In the genomic region with DNA sequence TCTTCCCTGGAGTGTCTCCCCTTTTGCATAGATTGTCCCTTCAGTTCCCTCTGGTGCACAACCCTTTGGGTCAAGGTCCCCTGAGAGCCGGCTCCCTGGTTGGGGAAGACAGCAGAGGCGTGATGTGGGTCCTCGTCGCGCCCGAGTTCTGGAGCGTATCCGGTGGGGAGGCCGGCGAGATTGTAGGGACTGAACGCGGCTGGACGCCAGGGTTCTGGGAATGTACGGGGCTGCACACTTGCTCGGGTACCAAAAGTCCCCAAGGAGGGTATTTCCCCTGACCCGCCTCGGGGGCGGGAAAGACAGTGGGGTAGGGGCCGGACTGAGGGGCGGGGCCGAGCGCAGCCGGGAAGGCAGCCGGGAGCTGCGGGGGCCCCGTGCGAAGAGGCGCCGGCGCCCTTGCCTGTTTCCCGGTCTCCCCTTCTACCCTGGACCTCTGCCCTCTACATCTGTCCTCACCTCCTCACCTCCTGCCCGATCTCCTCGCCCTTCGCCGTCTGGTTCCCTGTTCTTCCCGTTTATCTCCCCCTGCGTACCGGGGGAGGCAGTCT, we compare ENCODE assay signal across 8 mouse cellular contexts. TPM values are rescaled to one million over a fixed set of nuclear protein-coding genes. Genes with fewer than 3 reads are reported as not detected.
A peak's percentile ranks its signal among the peaks of the same experiment; 100 is the strongest.
DNase-seq lines count a peak whose midpoint lies in the region; ATAC-seq and TF ChIP-seq lines count a peak whose summit lies in the region.

No protein-coding gene starts in this region.

- WGBS in neural tube, embryonic 11.5 days = 0% methylated on average over 30 of the region's 38 CpGs
- 1% methylated on average over 37 of the region's 38 CpGs for WGBS in heart, adult 2 months
- WGBS in kidney, postnatal 0 days = under 1% methylated on average over 38 of the region's 38 CpGs

- H3K27me3 ChIP-seq in neural tube, embryonic 11.5 days (ENCODE audit: control insufficient read depth, insufficient read depth, low read length) = no peaks in the 10 kb centered on the region
- H3K27me3 ChIP-seq in heart, adult 2 months (ENCODE audit: control insufficient read depth, insufficient read depth, low read length) = no peaks in the 10 kb centered on the region
- H3K27me3 ChIP-seq in kidney, postnatal 0 days (ENCODE audit: insufficient read depth, low read length) = no peaks in the 10 kb centered on the region

- no peak for DNase-seq in neural tube, embryonic 11.5 days (ENCODE audit: low spot score)
- no peak for DNase-seq in neural tube, embryonic 10.5 days (ENCODE audit: extremely low spot score, low spot score)
- peak; percentile 74 for DNase-seq in brain, embryonic 14.5 days (ENCODE audit: low read depth)
- DNase-seq in heart, adult 2 months = peak; percentile 87 to 89
- DNase-seq in kidney, postnatal 0 days (ENCODE audit: low spot score) = peak; percentile 67
- peak; percentile 73 for DNase-seq in lung, postnatal 36 days
- DNase-seq in spleen, postnatal 36 days (ENCODE audit: low spot score in 2 of 2) = peak; percentile 81 to 84

- peaks cover 6% of the 10 kb centered on the region; the same call in 1 of the 2 replicates for H3K36me3 ChIP-seq in neural tube, embryonic 11.5 days (ENCODE audit: control insufficient read depth, insufficient read depth, low read length)
- no peaks in the 10 kb centered on the region for H3K36me3 ChIP-seq in heart, adult 2 months (ENCODE audit: control insufficient read depth, insufficient read depth, low read length)
- H3K36me3 ChIP-seq in kidney, postnatal 0 days (ENCODE audit: insufficient read depth, low read length) = no peaks in the 10 kb centered on the region

- H3K27ac ChIP-seq in neural tube, embryonic 11.5 days (ENCODE audit: low read depth, low read length) = peak overlapping the region; percentile 98
- peak overlapping the region; percentile 98 for H3K27ac ChIP-seq in heart, adult 2 months
- peak overlapping the region; percentile 96 for H3K27ac ChIP-seq in kidney, postnatal 0 days

- TF ChIP-seq CTCF in brain, embryonic 14.5 days (IDR thresholded peaks at IDR 0.05; ENCODE audit: borderline replicate concordance, extremely low read depth, insufficient read depth, insufficient read length) = no peak
- TF ChIP-seq CTCF in heart, adult 2 months (IDR thresholded peaks at IDR 0.05) = no peak
- no peak for TF ChIP-seq CTCF in kidney, postnatal 0 days (IDR thresholded peaks at IDR 0.05; ENCODE audit: low read depth)

- peak overlapping the region; percentile 94 for H3K9ac ChIP-seq in neural tube, embryonic 11.5 days (ENCODE audit: low read length)
- H3K9ac ChIP-seq in heart, adult 2 months (ENCODE audit: low read depth, low read length) = peak overlapping the region; percentile 98
- H3K9ac ChIP-seq in kidney, postnatal 0 days (ENCODE audit: low read depth, low read length) = peak overlapping the region; percentile 78

- peaks cover 28% of the 10 kb centered on the region for H3K4me1 ChIP-seq in neural tube, embryonic 11.5 days (ENCODE audit: control insufficient read depth, insufficient read depth, low read length)
- H3K4me1 ChIP-seq in heart, adult 2 months (ENCODE audit: control insufficient read depth, insufficient read depth, low read length) = peaks cover 7% of the 10 kb centered on the region
- peaks cover 28% of the 10 kb centered on the region for H3K4me1 ChIP-seq in kidney, postnatal 0 days (replicated peaks; ENCODE audit: insufficient read depth, low read length)

- peak overlapping the region; percentile 77 for H3K4me3 ChIP-seq in neural tube, embryonic 11.5 days (ENCODE audit: low read depth, low read length)
- peak overlapping the region; percentile 61 for H3K4me3 ChIP-seq in heart, adult 2 months
- peak overlapping the region; percentile 61 for H3K4me3 ChIP-seq in kidney, postnatal 0 days (replicated peaks; ENCODE audit: low read depth, low read length)

- TF ChIP-seq POLR2A in brain, embryonic 14.5 days (IDR thresholded peaks at IDR 0.05; ENCODE audit: borderline replicate concordance, extremely low read depth, insufficient read depth, insufficient read length, poor library complexity, severe bottlenecking) = 0 out of 2 replicates have a peak, but pooled peaks have one; percentile 36
- peak; percentile 72 for TF ChIP-seq POLR2A in heart, adult 2 months (IDR thresholded peaks at IDR 0.05; ENCODE audit: insufficient read depth, low read depth, low read length)

- no peak; the same call in 1 of the 2 replicates for TF ChIP-seq EP300 in heart, adult 2 months (IDR thresholded peaks at IDR 0.05; ENCODE audit: insufficient read depth, low read depth, low read length)

- H3K4me2 ChIP-seq in neural tube, embryonic 11.5 days (ENCODE audit: low read depth) = peak overlapping the region; percentile 86
- peak overlapping the region; percentile 94 for H3K4me2 ChIP-seq in kidney, postnatal 0 days (ENCODE audit: low read length)

- peak; percentile 62 for ATAC-seq in neural tube, embryonic 11.5 days (ENCODE audit: insufficient read depth, low FRiP score, low TSS enrichment)
- ATAC-seq in kidney, postnatal 0 days (replicated peaks; ENCODE audit: low FRiP score, low read depth) = peak; percentile 25; the same call in 1 of the 2 replicates
- no peak for ATAC-seq in activated CD4-positive, CD25-positive, alpha-beta regulatory T cell, adult 4 months

- no peaks in the 10 kb centered on the region for H3K79me2 ChIP-seq in heart, adult 2 months (replicated peaks; ENCODE audit: control insufficient read depth, insufficient read depth, low read length)

- no peaks in the 10 kb centered on the region for H3K9me3 ChIP-seq in neural tube, embryonic 11.5 days (ENCODE audit: control insufficient read depth, low read length)
- H3K9me3 ChIP-seq in kidney, postnatal 0 days (replicated peaks; ENCODE audit: low read length) = no peaks in the 10 kb centered on the region

- intact Hi-C loops in heart, adult 2 months (cut with DNase I) = loop anchor here (2.0 kb wide), 1 partner anchor 50 kb away; a partner anchor contains a TSS

RNA-seq across cellular contexts. Expression of a gene that starts 1.0 kb away (rescaled TPM):
- 34.9 and 39.3 TPM in 2 replicates for polyA plus RNA-seq in neural tube, embryonic 11.5 days (2014; fragmentation: Nextera tagmentation; extraction: Ambion mirVana)
- polyA plus RNA-seq in brain, embryonic 14.5 days (2012; rRNA removed) = 46.9 and 48.9 TPM in 2 replicates
- 10 to 100 TPM; 12.8 to 18.6 TPM for total RNA-seq in heart, adult 2 months (2021)
- polyA plus RNA-seq in heart, adult 2 months (2012; rRNA removed) = 18.9 and 21.3 TPM in 2 replicates
- polyA plus RNA-seq in kidney, postnatal 0 days (2015; fragmentation: Nextera tagmentation; extraction: Ambion mirVana) = 16.2 and 17.2 TPM in 2 replicates
- polyA plus RNA-seq in activated CD4-positive, CD25-positive, alpha-beta regulatory T cell, adult 4 months (2017; shearing (Covaris generic)) = 100 to 1,000 TPM; 228 to 247 TPM

RNA-seq across cellular contexts. Expression of a gene that starts 5.2 kb away (rescaled TPM):
- 47.3 and 50.3 TPM in 2 replicates for polyA plus RNA-seq in neural tube, embryonic 11.5 days (2014; fragmentation: Nextera tagmentation; extraction: Ambion mirVana)
- 26.9 and 38.3 TPM in 2 replicates for polyA plus RNA-seq in brain, embryonic 14.5 days (2012; rRNA removed)
- total RNA-seq in heart, adult 2 months (2021) = 1 to 10 TPM; 1.8 TPM
- 5.3 and 5.6 TPM in 2 replicates for polyA plus RNA-seq in heart, adult 2 months (2012; rRNA removed)
- 36.9 and 44.6 TPM in 2 replicates for polyA plus RNA-seq in kidney, postnatal 0 days (2015; fragmentation: Nextera tagmentation; extraction: Ambion mirVana)
- polyA plus RNA-seq in activated CD4-positive, CD25-positive, alpha-beta regulatory T cell, adult 4 months (2017; shearing (Covaris generic)) = 10 to 100 TPM; 38.4 to 44.7 TPM

RNA-seq across cellular contexts. Expression of a gene that starts 13.3 kb away (rescaled TPM):
- polyA plus RNA-seq in neural tube, embryonic 11.5 days (2014; fragmentation: Nextera tagmentation; extraction: Ambion mirVana) = 42.9 and 51.3 TPM in 2 replicates
- polyA plus RNA-seq in brain, embryonic 14.5 days (2012; rRNA removed) = 66.0 and 71.9 TPM in 2 replicates
- 10 to 100 TPM; 19.3 to 20.3 TPM for total RNA-seq in heart, adult 2 months (2021)
- polyA plus RNA-seq in heart, adult 2 months (2012; rRNA removed) = 27.7 and 38.0 TPM in 2 replicates
- polyA plus RNA-seq in kidney, postnatal 0 days (2015; fragmentation: Nextera tagmentation; extraction: Ambion mirVana) = 29.2 and 33.3 TPM in 2 replicates
- polyA plus RNA-seq in activated CD4-positive, CD25-positive, alpha-beta regulatory T cell, adult 4 months (2017; shearing (Covaris generic)) = 10 to 100 TPM; 19.6 to 26.9 TPM

RNA-seq across cellular contexts. Expression of a gene that starts 25.0 kb away (rescaled TPM):
- polyA plus RNA-seq in neural tube, embryonic 11.5 days (2014; fragmentation: Nextera tagmentation; extraction: Ambion mirVana) = 15.0 and 18.3 TPM in 2 replicates
- 18.8 and 23.7 TPM in 2 replicates for polyA plus RNA-seq in brain, embryonic 14.5 days (2012; rRNA removed)
- 10 to 100 TPM; 13.2 to 13.3 TPM for total RNA-seq in heart, adult 2 months (2021)
- polyA plus RNA-seq in heart, adult 2 months (2012; rRNA removed) = 4.2 and 8.3 TPM in 2 replicates
- 5.4 and 5.6 TPM in 2 replicates for polyA plus RNA-seq in kidney, postnatal 0 days (2015; fragmentation: Nextera tagmentation; extraction: Ambion mirVana)
- 1 to 10 TPM; 4.1 to 6.4 TPM for polyA plus RNA-seq in activated CD4-positive, CD25-positive, alpha-beta regulatory T cell, adult 4 months (2017; shearing (Covaris generic))

RNA-seq across cellular contexts. Expression of a gene that starts 28.2 kb away (rescaled TPM):
- polyA plus RNA-seq in neural tube, embryonic 11.5 days (2014; fragmentation: Nextera tagmentation; extraction: Ambion mirVana) = 1,543 and 1,545 TPM in 2 replicates
- polyA plus RNA-seq in brain, embryonic 14.5 days (2012; rRNA removed) = 3,347 and 3,555 TPM in 2 replicates
- total RNA-seq in heart, adult 2 months (2021) = 10 to 100 TPM; 83.0 to 90.1 TPM
- 108 and 134 TPM in 2 replicates for polyA plus RNA-seq in heart, adult 2 months (2012; rRNA removed)
- 503 and 575 TPM in 2 replicates for polyA plus RNA-seq in kidney, postnatal 0 days (2015; fragmentation: Nextera tagmentation; extraction: Ambion mirVana)
- 100 to 1,000 TPM; 410 to 652 TPM for polyA plus RNA-seq in activated CD4-positive, CD25-positive, alpha-beta regulatory T cell, adult 4 months (2017; shearing (Covaris generic))

Comparison
In these comparisons a context has a peak if more than half of its experiments do, and no peak if none do; other contexts are left out.
1. DNase-seq: peak in brain, embryonic 14.5 days (single experiment), heart, adult 2 months (2 of 2), kidney, postnatal 0 days (single experiment), lung, postnatal 36 days (single experiment) and spleen, postnatal 36 days (2 of 2); none in neural tube, embryonic 11.5 days (single experiment) and neural tube, embryonic 10.5 days (single experiment).
2. Peak in every context shown above with its lines, with median percentiles within 50 percentile points of each other: H3K27ac ChIP-seq, H3K4me3 ChIP-seq and H3K9ac ChIP-seq.